Mouse (Mus musculus): ENCODE data around the gene Chchd10.
A peak's percentile ranks its signal among the peaks of the same experiment; 100 is the strongest.
"Not testable (repeated sequence)": the region's sequence is repeated elsewhere in the genome, so short reads cannot be mapped to it uniquely, and the experiment has no call there.

The Chchd10 gene

DNA sequence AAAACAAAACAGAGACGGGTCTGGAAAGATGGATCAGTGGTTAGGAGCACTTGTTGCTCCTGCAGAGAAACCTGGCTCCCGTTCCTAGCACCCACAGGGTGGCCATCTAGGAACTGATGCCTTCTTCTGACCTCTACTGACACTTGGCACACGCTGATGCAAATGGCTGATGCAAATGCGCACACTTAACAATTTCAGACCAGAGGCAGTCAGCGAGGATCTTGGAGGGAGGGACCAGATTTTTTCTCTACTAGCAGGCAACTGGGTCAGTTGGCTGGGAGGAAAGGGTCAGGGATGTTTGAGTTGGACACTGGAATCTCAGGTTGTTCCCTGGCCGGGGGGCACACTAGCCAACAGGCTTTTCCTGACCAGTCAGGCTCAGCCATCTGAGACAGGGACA, at the start of gene Chchd10:
Gene Chchd10 (plus strand): TSS at position 240 of the 400 bp plus-strand sequence.
- DNase-seq (ENCODE audit: low read depth, low spot score) = peak; percentile 52

DNA sequence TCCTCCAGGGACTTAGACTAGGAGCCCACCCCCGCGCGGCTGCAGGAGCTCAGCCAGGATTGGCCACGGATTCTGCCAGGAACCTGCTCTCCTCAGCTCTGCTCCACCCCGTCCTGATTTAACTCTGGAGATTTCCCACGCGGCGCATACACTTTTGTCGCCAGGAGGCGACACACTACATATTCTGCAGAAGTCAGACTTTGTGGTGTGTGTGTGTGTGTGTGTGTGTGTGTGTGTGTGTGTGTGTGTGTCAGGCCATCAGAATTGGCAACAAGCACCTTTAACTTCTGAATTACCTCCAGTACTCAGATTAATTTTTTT, 49.7 kb upstream of the Chchd10 start:
- DNase-seq (ENCODE audit: low read depth, low spot score) = peak; percentile 95

DNA sequence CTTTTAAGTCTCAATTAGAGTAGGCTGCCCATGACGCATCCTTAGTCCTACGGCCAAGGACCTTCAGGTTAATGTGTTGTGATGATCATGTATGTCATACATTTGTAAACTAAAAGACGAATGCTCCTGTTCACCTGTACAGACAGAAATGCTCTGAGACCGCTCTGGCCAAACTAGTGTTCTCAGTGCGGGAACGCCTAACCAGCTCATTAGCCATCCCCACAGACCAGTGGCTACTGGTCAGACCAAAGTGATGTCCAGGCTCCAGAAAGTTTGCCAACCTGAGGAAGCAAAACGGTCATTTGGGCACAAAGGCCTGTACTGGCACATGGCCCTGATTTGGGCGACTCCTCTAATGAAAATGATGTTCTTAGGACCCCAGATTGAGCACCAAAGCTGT, 48.2 kb upstream of the Chchd10 start:
- no peak for DNase-seq (ENCODE audit: low read depth, low spot score)

DNA sequence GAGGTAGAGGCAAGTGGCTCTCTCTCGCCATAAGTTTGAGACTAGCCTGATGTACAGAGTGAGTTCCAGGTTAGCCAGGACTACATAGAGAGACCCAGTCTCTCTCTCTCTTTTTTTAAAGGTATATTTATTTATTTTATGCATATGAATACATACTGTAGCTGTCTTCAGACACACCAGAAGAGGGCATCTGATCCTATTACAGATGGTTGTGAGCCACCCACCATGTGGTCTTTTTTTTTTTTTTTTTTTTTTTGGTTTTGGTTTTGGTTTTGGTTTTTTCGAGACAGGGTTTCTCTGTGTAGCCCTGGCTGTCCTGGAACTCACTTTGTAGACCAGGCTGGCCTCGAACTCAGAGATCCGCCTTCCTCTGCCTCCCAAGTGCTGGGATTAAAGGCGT, 45.4 kb upstream of the Chchd10 start:
- not testable (repeated sequence) for DNase-seq (ENCODE audit: low read depth, low spot score)

DNA sequence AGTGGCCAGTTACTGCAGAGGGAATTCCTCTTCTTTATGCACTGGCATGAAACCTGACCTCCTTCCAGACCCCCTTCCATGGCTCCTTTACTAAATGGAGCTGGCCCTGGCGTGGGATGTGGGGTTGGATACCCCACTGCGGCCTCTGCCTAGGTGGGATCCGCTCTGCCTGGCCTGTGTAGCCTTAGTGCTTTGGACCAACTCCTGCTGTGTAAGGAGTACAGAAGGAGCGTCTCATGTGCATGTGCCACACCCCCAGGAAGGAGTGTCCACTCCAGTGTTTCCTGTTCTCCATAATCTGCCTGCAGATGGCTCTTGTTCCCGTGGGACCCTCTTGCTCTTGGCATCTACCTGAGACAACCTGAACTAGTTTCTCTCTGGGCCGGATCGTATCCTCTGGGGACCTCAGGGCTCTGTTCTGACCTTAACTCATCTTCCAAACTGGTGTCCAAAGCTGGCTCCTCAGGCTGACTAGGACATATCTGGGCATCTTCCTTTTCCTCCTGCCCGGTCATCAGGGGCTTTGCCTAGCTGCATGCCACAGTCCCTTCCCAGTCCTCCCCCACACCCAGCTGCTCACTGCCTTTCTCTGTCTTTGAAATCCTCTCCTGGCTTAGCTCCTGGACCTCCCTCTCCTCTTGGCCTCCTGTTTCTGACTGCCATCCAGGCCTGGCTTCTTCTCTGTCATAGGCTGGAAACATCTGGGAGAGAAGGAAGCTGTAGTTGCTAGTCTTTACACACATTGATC, 43.4 kb upstream of the Chchd10 start:
- DNase-seq (ENCODE audit: low read depth, low spot score) = no peak

DNA sequence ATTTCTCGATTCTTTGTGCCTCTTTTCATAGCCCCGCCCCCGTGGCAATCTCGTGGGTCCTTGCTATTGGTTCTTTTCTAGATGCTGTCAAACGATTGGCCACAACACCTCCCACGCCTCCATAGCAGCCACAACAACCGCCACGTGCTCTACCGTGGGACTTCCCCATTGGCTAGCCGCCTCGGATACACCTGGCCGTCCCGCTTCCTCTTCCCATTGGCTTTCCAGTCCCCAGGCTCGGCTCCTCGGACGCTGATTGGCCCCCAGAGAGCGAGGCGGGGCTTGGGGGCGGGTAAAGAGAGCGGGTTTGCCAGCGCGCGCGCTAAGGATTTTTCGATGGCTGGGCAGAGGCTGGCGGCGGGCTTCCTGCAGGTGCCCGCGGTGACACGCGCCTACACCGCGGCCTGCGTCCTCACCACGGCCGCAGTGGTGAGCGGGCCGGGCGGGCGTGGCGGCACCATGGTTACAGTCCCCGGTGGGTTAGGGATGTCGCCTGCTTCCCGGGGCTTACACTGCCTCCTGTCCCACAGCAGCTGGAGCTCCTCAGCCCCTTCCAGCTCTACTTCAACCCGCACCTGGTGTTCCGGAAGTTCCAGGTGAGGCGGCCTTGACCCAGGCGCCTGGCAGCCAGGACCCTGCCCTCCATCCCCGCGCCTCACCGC, 39.7 kb upstream of the Chchd10 start, which contains the start of gene Derl3:
Gene Derl3 (plus strand): TSS at position 325 of the 662 bp plus-strand sequence.
- DNase-seq (ENCODE audit: low read depth, low spot score) = peak; percentile 100

DNA sequence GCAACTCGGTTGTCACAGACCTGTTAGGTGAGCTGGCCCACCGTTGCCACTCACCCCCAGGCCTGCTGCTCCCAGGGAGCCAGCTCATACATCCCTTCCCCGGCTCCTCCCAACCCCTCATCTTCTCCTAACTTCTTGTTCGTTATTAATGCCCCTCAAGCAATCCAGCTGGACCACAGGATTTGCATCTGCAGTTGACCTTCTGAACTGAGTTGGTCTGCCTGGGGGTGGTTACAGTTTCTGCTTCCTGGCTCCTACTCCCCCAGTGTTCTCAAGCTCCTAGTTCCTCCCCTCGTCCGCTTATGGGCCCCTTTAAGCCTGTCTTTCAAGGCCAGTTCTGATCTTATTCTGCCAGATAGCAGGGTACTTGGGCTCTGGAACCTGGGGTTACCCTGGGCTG, 38.3 kb upstream of the Chchd10 start:
- no peak for DNase-seq (ENCODE audit: low read depth, low spot score)

DNA sequence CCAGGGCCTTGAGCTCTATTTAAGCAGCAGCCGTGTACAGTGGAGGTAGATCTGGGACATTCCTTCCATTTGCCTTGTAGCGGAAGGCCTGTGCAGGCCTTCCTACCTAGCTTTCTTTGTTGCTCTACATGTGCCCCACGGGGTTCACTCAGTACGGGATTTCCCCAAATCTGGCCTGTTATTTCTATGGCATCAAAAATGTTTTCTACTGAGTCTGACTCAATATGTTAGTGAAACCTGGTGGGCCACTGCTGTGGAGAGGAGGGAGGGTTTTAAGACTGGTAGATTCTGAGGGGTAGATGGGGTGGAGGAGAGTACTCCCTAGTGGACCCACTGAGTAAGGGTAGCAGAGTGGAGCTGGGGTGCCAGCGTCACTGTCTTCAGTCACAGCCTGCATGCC, 37.2 kb upstream of the Chchd10 start:
- DNase-seq (ENCODE audit: low read depth, low spot score) = no peak

DNA sequence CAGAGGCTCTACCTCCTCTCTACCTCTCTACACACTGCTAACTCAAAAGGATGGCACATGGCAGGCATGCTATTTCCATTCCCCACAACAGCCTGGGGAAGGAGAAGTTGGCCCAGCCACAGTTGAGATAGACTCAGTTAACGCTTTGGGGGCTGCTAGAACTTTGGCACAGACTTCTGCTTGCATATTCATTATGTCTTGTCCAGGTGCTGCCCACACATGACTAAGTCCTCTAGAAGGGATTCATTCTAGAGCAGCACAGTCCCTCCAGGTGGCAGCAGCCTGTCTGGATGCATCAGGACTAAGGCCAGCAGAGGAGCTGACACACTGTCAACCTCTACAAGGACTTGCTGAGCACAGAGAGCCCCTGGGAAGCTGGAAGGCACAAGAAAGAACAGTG, 36.7 kb upstream of the Chchd10 start:
- no peak for DNase-seq (ENCODE audit: low read depth, low spot score)

DNA sequence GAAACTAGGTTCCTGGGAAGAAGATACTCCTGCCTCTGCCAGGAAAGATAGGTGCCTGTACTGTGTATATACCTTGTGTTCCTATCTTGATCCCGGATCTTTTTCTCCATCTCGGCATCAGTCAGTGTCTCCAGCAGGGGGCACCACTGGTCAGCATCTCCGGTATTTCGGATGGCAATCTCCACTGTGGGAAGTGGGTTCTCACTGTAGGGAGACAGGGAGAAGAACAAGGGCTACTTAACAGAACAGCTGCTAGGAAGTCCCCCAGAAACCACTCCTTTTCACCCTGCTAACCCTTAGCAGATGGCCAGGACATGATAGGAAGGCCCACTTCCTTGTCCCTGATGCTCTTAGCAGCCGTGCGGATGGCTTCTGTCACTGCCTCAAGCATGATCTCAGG, 35.6 kb upstream of the Chchd10 start:
- peak; percentile 77 for DNase-seq (ENCODE audit: low read depth, low spot score)

DNA sequence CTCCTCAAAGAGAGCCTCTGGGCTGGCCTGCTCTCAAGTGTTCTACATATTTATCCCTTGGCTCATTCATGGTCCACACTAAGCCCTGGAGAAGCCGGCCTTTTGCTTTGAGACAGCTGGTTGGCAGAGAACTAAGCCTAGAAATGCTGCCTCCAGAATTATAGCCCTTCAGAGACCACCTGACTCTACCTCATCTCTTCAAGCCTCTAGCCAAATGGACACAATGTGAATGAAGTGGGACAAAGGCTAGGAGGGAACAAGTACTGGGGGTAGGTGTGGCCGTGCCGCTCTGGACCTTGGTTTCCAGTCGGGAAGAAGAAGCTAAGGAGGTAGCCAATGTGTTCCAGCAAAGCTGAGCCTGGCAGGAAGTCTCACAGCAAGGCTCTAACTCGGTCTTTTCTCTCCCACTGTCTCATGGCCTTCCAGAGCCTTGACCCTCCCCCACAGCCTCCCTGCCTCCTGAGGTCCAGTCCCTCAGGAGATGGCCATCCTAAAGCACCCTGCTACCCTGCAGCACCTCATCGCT, 34.8 kb upstream of the Chchd10 start:
- DNase-seq (ENCODE audit: low read depth, low spot score) = no peak

DNA sequence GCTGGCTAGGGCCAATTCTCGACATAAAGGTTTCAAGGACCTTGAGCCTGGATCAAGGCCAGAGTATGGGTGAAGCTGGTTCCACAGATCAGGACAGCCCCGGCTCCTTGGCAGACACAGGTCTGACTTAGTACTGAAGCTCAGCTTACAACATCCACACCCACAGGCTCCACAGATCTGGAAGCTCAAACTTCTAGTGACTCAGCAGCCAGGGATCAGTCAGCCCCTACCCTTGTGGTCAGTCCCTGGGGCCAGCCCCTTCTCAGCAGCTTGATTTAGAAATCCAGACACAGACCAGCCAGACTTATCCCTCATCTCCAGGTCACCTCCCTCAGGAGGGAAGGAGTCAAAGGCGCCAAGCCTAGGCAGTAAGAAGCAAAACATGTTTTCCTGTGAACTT, 34.1 kb upstream of the Chchd10 start:
- no peak for DNase-seq (ENCODE audit: low read depth, low spot score)

DNA sequence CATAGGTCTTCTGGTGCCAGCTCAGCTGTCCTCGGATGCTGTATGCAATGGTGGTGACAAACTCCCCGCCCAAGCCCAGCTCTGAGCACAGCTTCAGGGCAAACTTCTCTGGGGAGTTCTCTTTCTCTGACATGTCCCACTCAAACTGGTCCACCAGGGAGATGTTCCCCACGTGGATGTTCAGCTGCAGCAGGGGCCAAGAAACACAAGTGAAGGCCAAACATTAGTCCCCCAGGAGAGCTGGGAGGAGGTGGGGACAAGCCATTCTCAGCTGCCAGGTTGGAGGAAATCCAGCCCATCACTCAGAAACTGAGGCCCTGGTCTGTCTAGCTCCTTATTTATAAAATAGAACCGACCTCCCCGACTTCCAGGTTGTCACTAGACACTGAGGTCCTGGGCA, 28.5 kb upstream of the Chchd10 start:
- no peak for DNase-seq (ENCODE audit: low read depth, low spot score)

DNA sequence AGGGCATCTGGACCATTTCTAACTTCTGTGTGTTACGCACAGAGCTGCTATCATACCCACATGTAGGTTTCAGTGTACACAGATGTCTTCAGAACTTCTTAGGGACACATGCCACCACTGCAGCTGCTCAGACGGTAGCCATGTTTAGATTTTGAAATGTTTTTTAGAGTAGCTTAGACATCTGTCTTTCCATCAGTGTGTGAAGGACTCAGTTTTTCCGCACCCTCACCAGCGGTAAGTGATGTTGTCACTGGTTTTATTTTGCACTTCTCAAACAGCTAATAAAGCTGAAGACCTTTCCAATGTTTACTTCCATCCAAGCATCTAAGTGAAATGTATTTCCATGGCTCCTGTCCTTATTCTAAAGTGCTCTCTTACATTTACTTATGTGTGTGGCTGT, 26.0 kb upstream of the Chchd10 start:
- DNase-seq (ENCODE audit: low read depth, low spot score) = no peak

DNA sequence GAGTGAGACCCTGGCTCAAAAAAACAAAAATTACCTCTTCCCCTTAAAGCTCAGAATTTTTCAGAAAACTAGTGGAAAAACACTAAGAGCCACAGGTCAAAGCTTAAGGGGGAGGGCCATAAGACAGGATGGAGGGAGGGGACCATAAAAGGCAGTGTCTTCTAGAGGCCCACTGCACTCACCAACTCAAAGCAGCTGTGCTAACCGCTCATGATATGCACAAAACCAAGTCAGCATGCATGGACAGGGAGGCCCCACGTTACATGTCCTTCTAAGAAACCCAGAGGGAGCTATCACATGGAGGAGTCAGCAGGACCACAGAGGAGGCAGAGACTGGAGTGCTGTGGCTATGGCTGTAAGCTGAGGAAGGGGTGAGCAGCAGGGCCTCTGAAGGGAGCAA, 22.2 kb upstream of the Chchd10 start:
- no peak for DNase-seq (ENCODE audit: low read depth, low spot score)

DNA sequence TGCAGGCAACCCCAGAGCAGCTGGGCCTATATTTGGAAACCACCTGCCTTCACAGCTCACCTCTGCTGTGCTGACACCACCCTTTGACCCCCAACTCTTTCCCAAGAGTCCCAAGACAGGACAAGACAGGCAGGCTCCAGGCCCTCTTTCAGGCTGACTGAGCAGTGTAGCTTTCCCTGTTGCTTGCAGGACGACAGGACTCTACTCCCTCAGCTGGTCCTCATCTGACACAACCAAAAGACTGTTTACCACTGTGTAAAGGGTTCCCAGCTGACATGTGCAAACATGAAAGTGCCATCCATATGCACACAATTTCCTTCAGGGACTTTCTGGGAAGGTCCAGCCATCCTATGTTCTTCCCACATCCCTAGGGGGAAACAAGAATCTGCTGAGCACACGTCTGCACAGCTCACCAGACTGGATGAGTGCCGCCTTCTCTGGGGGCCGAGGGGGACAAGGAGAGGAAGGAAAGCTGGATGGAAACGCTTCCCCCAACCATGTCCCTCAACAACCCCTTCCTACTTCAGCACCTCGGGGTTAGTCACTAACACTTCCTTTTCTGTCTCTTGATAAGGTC, 19.8 kb upstream of the Chchd10 start:
- no peak for DNase-seq (ENCODE audit: low read depth, low spot score)

DNA sequence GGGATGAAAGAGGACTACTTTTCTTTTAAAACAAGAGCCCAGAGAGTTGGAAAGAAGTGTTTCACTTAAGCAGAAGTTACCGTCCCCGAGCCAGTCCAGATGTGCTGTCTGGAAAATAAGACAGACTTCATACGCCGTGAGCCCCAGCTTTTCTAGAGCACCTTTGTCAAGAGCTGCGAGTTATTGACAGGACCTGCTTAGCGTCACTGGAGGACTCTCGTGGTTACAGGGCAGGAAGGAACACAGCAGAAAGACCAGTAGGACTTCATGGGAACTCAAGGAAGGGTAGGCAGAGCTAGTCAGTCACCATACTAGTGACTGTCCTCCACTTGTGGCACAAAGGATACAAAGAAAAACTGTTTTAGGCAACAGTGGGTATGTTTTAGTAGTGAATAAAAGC, 17.4 kb upstream of the Chchd10 start:
- no peak for DNase-seq (ENCODE audit: low read depth, low spot score)

DNA sequence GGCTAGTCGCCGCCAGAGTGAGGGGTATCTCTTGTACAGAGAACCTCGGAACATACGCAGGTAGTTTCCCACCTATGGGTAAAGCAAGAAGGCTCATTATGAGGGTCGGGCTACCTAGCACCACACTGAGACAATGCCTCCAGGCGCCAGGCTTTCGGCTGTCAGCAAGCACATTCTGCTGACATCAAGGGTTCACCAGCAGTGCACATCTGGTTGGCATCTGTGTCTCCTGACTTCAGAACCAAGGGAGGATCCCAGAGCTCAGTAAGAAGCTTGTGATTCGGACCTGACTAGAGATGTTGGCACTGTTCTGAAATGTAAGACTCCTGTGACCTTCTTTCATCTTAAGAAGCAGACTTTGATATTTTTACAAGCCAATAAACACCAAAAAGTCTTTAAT, 16.1 kb upstream of the Chchd10 start:
- no peak for DNase-seq (ENCODE audit: low read depth, low spot score)

DNA sequence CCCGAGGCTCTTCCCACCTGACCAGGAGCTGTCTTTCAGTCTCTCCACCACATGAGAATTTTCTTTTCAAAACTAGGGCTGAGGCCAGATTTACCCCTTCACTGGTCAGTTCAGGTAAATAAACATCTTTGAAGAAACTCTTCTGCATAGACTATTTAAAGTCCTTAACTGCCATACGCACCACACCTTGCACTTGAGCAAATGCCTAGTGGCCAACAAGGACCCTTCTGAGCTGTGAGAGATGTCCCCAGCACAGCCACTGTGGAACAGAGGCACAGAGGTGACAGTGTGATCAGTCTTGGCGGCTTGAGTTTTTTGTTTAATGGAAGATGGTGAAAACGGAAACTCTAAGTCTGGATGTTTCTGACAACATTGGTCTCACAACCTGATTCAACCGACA, 13.9 kb upstream of the Chchd10 start:
- DNase-seq (ENCODE audit: low read depth, low spot score) = no peak

DNA sequence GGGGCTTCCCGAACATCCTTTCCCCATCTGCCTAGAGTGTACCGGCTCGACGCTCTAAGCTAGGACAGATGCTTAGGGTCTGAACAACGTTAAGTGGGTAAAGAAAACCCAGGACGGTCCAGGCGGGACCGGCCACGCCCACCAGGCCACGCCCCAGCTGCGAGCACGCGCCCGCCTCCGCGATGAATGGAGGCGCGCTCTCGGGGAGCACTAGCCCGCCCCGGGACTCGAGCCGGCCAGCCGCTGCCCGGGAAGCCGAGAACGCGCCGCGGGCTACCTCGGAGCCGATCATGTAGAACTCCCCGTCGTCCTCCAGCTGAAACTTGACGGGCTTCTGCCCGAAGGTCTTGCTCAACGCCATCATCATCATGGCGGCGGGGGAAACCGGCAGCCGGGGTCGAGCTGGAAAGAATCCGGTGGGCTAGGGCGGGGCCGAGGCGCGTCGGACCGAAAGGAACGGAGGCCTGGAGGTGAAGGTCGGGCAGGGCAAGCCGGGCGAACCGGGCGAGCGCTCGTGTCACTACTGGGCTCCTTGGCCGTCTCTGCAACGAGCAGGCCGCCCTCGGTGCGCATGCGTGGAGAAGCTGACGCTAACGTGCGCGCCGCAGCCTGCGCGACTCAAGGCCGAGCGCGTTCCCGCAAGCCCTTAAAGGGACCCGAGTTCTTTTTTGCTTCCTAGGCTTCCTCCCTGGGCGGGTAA, 11.8 kb upstream of the Chchd10 start, which contains the start of gene Smarcb1:
Gene Smarcb1 (minus strand): TSS at position 592 of the 700 bp plus-strand sequence.
- DNase-seq (ENCODE audit: low read depth, low spot score) = peak; percentile 94

DNA sequence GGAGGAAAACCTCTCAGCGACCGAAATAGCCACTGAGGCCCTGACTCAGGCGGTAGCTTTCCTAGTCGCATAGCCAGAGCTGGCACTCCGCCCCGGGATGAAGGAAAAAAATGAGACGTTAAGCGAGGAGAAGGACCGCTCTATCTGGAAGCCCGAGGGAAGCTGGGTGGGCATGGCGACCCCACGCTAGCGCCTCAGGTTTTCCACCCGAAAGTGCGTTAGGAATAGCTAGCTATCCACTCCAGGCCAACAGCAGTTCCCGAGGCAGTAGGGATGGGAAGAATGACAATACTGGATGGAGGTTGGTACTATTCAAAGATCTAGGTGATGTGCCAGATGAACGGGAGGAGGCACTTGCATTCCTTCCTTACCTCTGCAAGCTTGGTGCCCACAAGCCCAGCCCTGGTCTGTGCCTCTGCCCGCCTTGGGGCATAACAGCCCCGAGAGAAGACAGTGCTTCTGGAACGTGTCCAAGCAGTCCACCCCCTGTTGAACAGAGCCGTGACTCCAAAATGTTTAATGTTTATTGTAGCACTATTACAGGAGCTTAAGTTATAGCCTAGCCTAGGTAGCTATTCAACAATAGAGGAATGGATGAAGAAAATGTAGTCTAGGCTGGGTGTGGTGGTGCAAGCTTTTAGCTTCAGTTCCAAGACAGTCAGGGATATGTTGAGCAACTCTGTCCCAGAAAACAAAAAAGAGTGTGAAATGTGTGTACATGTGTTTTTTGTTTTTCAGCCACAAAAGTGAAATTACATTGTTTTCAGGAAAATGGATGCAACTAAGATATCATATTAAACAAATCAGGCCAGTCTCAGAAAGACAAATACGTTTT, 11.0 kb upstream of the Chchd10 start:
- no peak for DNase-seq (ENCODE audit: low read depth, low spot score)
